Mouse (Mus musculus) liver, embryonic 14.5 days (tissue): ENCODE measurements around the gene Wfikkn2. TPM values are rescaled to one million over a fixed set of nuclear protein-coding genes. Genes with fewer than 3 reads are reported as not detected.

ENCODE experiments used
- ATAC-seq: fragments of 200-750 bp; cut with Nextera tagmentation; 2 replicates; pipeline ENCODE4 v1.8.0; 2017; ENCODE audit warnings: moderate number of reproducible peaks, mild to moderate bottlenecking, moderate library complexity; ENCODE audit not compliant: insufficient read depth
- DNase-seq, 3 experiments: peaks; one replicate each; pipeline ENCODE4 v3.0.0-alpha.2; 2012 to 2013; ENCODE audit warnings: low read depth in 3 of 3, low spot score in 3 of 3
- H3K27ac ChIP-seq: fragments of 300-500 bp; sonication (generic); 2 replicates; pipeline ENCODE4 v1.5.1; 2014; ENCODE audit warnings: moderate library complexity, mild to moderate bottlenecking, control low read depth, inconsistent platforms
- H3K27me3 ChIP-seq: fragments of 300-500 bp; sonication (generic); 2 replicates; pipeline ENCODE4 v1.6.1; 2014; ENCODE audit warnings: mild to moderate bottlenecking, low read length, moderate library complexity; ENCODE audit not compliant: control insufficient read depth, insufficient read depth
- H3K36me3 ChIP-seq: fragments of 300-500 bp; sonication (generic); replicated peaks from 2 replicates; pipeline ENCODE4 v1.6.1; 2014; ENCODE audit warnings: low read depth; ENCODE audit not compliant: control insufficient read depth, insufficient read depth
- H3K4me1 ChIP-seq, 2 experiments: fragments of 200-500 bp in 1 of 2; fragments of 300-500 bp in 1 of 2; sonication (generic) in 1 of 2; replicated peaks; 2 replicates each; pipeline ENCODE4 v1.6.1; 2012 to 2014; ENCODE audit warnings: antibody characterized with exemption in 1 of 2, inconsistent platforms in 1 of 2, low read length in 1 of 2; ENCODE audit not compliant: control insufficient read depth in 2 of 2, insufficient read depth in 2 of 2
- H3K4me2 ChIP-seq: fragments of 300-500 bp; sonication (generic); 2 replicates; pipeline ENCODE4 v1.6.1; 2014; ENCODE audit warnings: low read depth, mild to moderate bottlenecking, control low read depth, moderate library complexity
- H3K4me3 ChIP-seq, 2 experiments: fragments of 200-500 bp in 1 of 2; fragments of 300-500 bp in 1 of 2; sonication (generic) in 1 of 2; 2 replicates each; pipeline ENCODE4 v1.5.1; 2012 to 2014; ENCODE audit warnings: low read depth in 2 of 2, low read length in 2 of 2, mild to moderate bottlenecking in 2 of 2, control low read depth in 1 of 2, inconsistent platforms in 1 of 2, moderate library complexity in 1 of 2; ENCODE audit not compliant: insufficient read depth in 1 of 2
- H3K9ac ChIP-seq: fragments of 300-500 bp; sonication (generic); replicated peaks from 2 replicates; pipeline ENCODE4 v1.6.1; 2014; ENCODE audit warnings: mild to moderate bottlenecking, control low read depth, moderate library complexity
- H3K9me3 ChIP-seq: fragments of 300-500 bp; sonication (generic); 2 replicates; pipeline ENCODE4 v1.6.1; 2016; ENCODE audit warnings: low read length, mixed read lengths; ENCODE audit not compliant: control insufficient read depth
- CTCF ChIP-seq: IDR thresholded peaks from 2 replicates; pipeline ENCODE4 v1.5.1; 2016; ENCODE audit warnings: antibody characterized with exemption, low read depth, control low read depth
- EP300 ChIP-seq: IDR thresholded peaks from 2 replicates; pipeline ENCODE4 v1.6.1; 2016; ENCODE audit warnings: antibody characterized with exemption, low read depth
- WGBS: fragments of 180-500 bp; shearing (Covaris S2); extraction: QIAGEN DNeasy Blood & Tissue Kit; methylation state at CpG from one replicate; pipeline ENCODE4 v1.1.7; 2014; ENCODE audit not compliant: insufficient replicate concordance; 5-methylcytosine and 5-hydroxymethylcytosine counted together
- polyA plus RNA-seq, 2 experiments: library from polyadenylated mRNA; depleted of rRNA in 1 of 2; stranded (reverse) in 1 of 2; unstranded in 1 of 2; fragments of >200 nt; fragmentation: Nextera tagmentation in 1 of 2; extraction: Ambion mirVana in 1 of 2; gene quantifications; 2 replicates each; pipeline versions ENCODE4 v1.2.1 to v1.2.3; 2012 to 2014

The Wfikkn2 gene
- polyA plus RNA-seq, 2 experiments = 0.12 to 0.17 TPM

GRCm38 (mm10) chr11:94285886-94286574 is 40.2 kb upstream of the Wfikkn2 start:
- Histone ChIP-seq H3K4me1 (peaks cover 21 to 22% of the 10 kb centered on the region in 2 experiments), H3K9me3 (no peaks in the 10 kb centered on the region), H3K9ac (no peak overlapping the region), H3K4me2 (no peak overlapping the region), H3K27me3 (no peaks in the 10 kb centered on the region), H3K4me3 (no peak overlapping the region), H3K36me3 (peaks cover 65% of the 10 kb centered on the region), H3K27ac (no peak overlapping the region)
- TF ChIP-seq EP300 (no peak), CTCF (no peak)
- WGBS = 85% methylated on average over 11 of the region's 11 CpGs
- ATAC-seq (no peak), DNase-seq (no peak)

- Histone ChIP-seq H3K4me3 (no peak overlapping the region), H3K27ac (no peak overlapping the region), H3K9me3 (no peaks in the 10 kb centered on the region), H3K4me1 (peaks cover 5 to 7% of the 10 kb centered on the region in 2 experiments), H3K27me3 (no peaks in the 10 kb centered on the region), H3K4me2 (no peak overlapping the region), H3K9ac (no peak overlapping the region), H3K36me3 (peaks cover 47% of the 10 kb centered on the region)
- DNase-seq = no peak
- no peak for TF ChIP-seq CTCF
- TF ChIP-seq EP300 = no peak
- WGBS = 89% methylated on average over 6 of the region's 6 CpGs
- no peak for ATAC-seq
These were observed 37.8 kb upstream of the Wfikkn2 start for GRCm38 (mm10) chr11:94283536-94284099.

GRCm38 (mm10) chr11:94282291-94282690 is 36.5 kb upstream of the Wfikkn2 start:
- no peak overlapping the region for H3K9ac ChIP-seq
- no peak overlapping the region for H3K4me3 ChIP-seq
- H3K4me2 ChIP-seq = no peak overlapping the region
- H3K27me3 ChIP-seq = no peaks in the 10 kb centered on the region
- H3K36me3 ChIP-seq = peaks cover 35% of the 10 kb centered on the region
- H3K4me1 ChIP-seq = peaks cover 5 to 10% of the 10 kb centered on the region in 2 experiments
- DNase-seq (no peak), ATAC-seq (no peak)
- no peaks in the 10 kb centered on the region for H3K9me3 ChIP-seq
- H3K27ac ChIP-seq = no peak overlapping the region
- TF ChIP-seq CTCF (no peak), EP300 (no peak)
- 59% methylated on average over 5 of the region's 5 CpGs for WGBS

GRCm38 (mm10) chr11:94281199-94282181 is 35.7 kb upstream of the Wfikkn2 start, which contains the start of gene Gm21885:
Gene Gm21885, plus strand, starts transcription at chr11:94281873.
- Histone ChIP-seq H3K4me2 (no peak within 1 kb of the TSS), H3K36me3 (peaks cover 27% of the 10 kb centered on the region), H3K27me3 (no peaks in the 10 kb centered on the region), H3K4me3 (no peak within 1 kb of the TSS), H3K9me3 (no peaks in the 10 kb centered on the region), H3K4me1 (peaks cover 5 to 15% of the 10 kb centered on the region in 2 experiments), H3K9ac (no peak within 1 kb of the TSS; the same call in 1 of the 2 replicates), H3K27ac (no peak within 1 kb of the TSS)
- TF ChIP-seq EP300 = 0 out of 2 replicates have a peak, but pooled peaks have one; percentile 28
- no peak for TF ChIP-seq CTCF
- ATAC-seq (peak; percentile 29; the same call in 1 of the 2 replicates), DNase-seq (no peak)
- 60% methylated on average over 11 of the region's 11 CpGs for WGBS
